Mouse (Mus musculus) heart, postnatal 25 days (tissue): ENCODE data around the gene Gm13090. TPM values are rescaled to one million over a fixed set of nuclear protein-coding genes. Genes with fewer than 3 reads are reported as not detected.

Experiments used
- DNase-seq: peaks from one replicate; pipeline ENCODE4 v3.0.0; 2022; ENCODE audit warnings: low spot score
- intact Hi-C: fragments of 180-260 bp; cut with DNase I; formaldehyde crosslinking; loops from one replicate; pipeline ENCODE4 v1.15.1; 2025
- total RNA-seq, 2 experiments: library from RNA; stranded (reverse); gene quantifications; 2 replicates each; pipeline ENCODE4 v1.2.3; 2021

Gene Gm13090
- total RNA-seq: not detected

- no peak for DNase-seq
- intact Hi-C loops: no loop called here
These were observed at the start of gene Gm13090 for GRCm38 (mm10) chr4:151089270-151089669. Gene Gm13090, plus strand, starts transcription at chr4:151089570.

GRCm38 (mm10) chr4:151041506-151041905 is 47.9 kb upstream of the Gm13090 start:
- intact Hi-C loops: no loop called here
- DNase-seq: no peak

GRCm38 (mm10) chr4:151043281-151043680 is 46.1 kb upstream of the Gm13090 start:
- intact Hi-C loops: no loop called here
- DNase-seq: peak; percentile 42

- DNase-seq: peak; percentile 98
- intact Hi-C loops: no loop called here
These were observed 45.1 kb upstream of the Gm13090 start, which contains the start of gene Per3 for GRCm38 (mm10) chr4:151044037-151044943. Gene Per3, minus strand, starts transcription at chr4:151044665.

GRCm38 (mm10) chr4:151044944-151045570 is 44.3 kb upstream of the Gm13090 start:
- intact Hi-C loops: no loop called here
- no peak for DNase-seq

- intact Hi-C loops: no loop called here
- DNase-seq: no peak
These were observed 42.8 kb upstream of the Gm13090 start for GRCm38 (mm10) chr4:151046524-151046923.

GRCm38 (mm10) chr4:151051162-151051561 is 38.2 kb upstream of the Gm13090 start:
- DNase-seq: no peak
- intact Hi-C loops: no loop called here

- peak; percentile 97 for DNase-seq
- intact Hi-C loops: no loop called here
These were observed 31.7 kb upstream of the Gm13090 start, which contains the start of gene Vamp3 for GRCm38 (mm10) chr4:151057347-151058321. Gene Vamp3, minus strand, starts transcription at chr4:151057963.

- no peak for DNase-seq
- intact Hi-C loops: no loop called here
These were observed 30.7 kb upstream of the Gm13090 start for GRCm38 (mm10) chr4:151058634-151059033.

- DNase-seq: no peak
- intact Hi-C loops: no loop called here
These were observed 29.8 kb upstream of the Gm13090 start for GRCm38 (mm10) chr4:151059566-151059965.

GRCm38 (mm10) chr4:151068751-151069150 is 20.6 kb upstream of the Gm13090 start:
- no peak for DNase-seq
- intact Hi-C loops: no loop called here

GRCm38 (mm10) chr4:151070962-151071361 is 18.4 kb upstream of the Gm13090 start:
- intact Hi-C loops: no loop called here
- DNase-seq: no peak

GRCm38 (mm10) chr4:151073108-151073744 is 16.1 kb upstream of the Gm13090 start:
- DNase-seq: peak; percentile 23
- intact Hi-C loops: loop anchor here (1.0 kb wide), 1 partner anchor 66 kb away; no protein-coding TSS in a partner anchor

- DNase-seq: no peak
- intact Hi-C loops: no loop called here
These were observed 14.6 kb upstream of the Gm13090 start for GRCm38 (mm10) chr4:151074817-151075216.

GRCm38 (mm10) chr4:151081355-151081754 is 8.0 kb upstream of the Gm13090 start:
- DNase-seq: no peak
- intact Hi-C loops: no loop called here

- no peak for DNase-seq
- intact Hi-C loops: no loop called here
These were observed 7.4 kb upstream of the Gm13090 start for GRCm38 (mm10) chr4:151081977-151082376.

- no peak for DNase-seq
- intact Hi-C loops: no loop called here
These were observed 6.3 kb upstream of the Gm13090 start for GRCm38 (mm10) chr4:151083027-151083426.

- intact Hi-C loops: no loop called here
- DNase-seq: no peak
These were observed 2.0 kb upstream of the Gm13090 start for GRCm38 (mm10) chr4:151087358-151087757.

GRCm38 (mm10) chr4:151088819-151089218 is 551 bp upstream of the Gm13090 start:
- intact Hi-C loops: no loop called here
- DNase-seq: no peak
